Mouse (Mus musculus): Measurements from ENCODE around the gene Hist1h2bg. TPM values are rescaled to one million over a fixed set of nuclear protein-coding genes. Genes with fewer than 3 reads are reported as not detected.

The Hist1h2bg gene
- 10.6 and 13.5 TPM in 2 replicates for polyA plus RNA-seq (2015; fragmentation: Nextera tagmentation; extraction: Ambion mirVana)

DNA sequence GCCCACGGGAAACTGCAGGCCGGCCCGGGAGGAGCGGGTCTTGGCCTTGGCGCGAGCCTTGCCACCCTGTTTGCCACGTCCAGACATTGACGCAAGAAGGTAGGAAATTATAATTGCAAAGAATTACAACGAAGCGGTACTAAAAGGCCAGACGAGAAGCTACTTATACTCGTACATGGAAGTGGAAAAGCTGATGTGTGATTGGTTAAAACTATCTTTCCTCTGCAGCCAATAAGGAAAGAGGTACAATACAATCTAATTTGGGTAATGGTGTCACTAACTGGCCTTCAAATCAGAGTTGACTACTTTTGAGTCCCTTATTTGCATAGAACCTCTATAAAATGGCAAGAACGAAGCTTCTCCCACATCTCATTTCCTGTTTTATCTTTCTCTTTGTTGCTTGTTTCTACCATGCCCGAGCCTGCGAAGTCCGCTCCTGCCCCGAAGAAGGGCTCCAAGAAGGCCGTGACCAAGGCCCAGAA is at the start of gene Hist1h2bg, which contains the start of gene Hist1h2ae:
Gene Hist1h2bg, plus strand, starts transcription at position 375 of the 482 bp plus-strand sequence.
Gene Hist1h2ae, minus strand, starts transcription at position 199 of the 482 bp plus-strand sequence.
- Histone ChIP-seq H3K4me1 (ENCODE audit: control insufficient read depth, low read depth, low read length) (peaks cover 7% of the 10 kb centered on the region), H3K4me3 (ENCODE audit: low read depth, low read length) (peak within 1 kb of the TSS; percentile 63), H3K9me3 (replicated peaks; ENCODE audit: control insufficient read depth, low read length) (no peaks in the 10 kb centered on the region), H3K36me3 (ENCODE audit: control insufficient read depth, insufficient read depth) (no peaks in the 10 kb centered on the region), H3K27me3 (ENCODE audit: control insufficient read depth, insufficient read depth, low read depth, low read length) (no peaks in the 10 kb centered on the region), H3K4me2 (ENCODE audit: low read depth, low read length) (peak within 1 kb of the TSS; percentile 79), H3K9ac (ENCODE audit: low read depth, low read length) (peak within 1 kb of the TSS; percentile 73), H3K27ac (ENCODE audit: low read length) (peak within 1 kb of the TSS; percentile 98)
- under 1% methylated on average over 18 of the region's 18 CpGs for WGBS (ENCODE audit: insufficient replicate concordance)
- peak; percentile 75 for ATAC-seq (ENCODE audit: low read depth)

DNA sequence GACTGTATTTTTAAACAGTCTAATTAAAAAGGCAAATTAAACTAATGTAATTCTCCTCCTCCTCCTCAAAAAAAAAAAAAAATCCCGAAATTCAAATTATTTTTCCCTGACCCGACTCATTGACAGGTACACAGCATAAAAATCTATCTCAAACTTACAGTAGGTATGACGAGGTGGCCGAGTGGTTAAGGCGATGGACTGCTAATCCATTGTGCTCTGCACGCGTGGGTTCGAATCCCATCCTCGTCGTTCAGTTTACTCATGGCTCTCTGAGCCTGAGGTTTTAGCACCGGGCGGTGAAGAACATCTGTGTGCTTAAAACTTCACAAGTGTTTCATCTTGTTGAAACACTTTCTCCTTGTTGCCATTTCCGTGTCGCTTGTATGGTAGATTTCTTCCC is 49.5 kb upstream of the Hist1h2bg start:
- H3K9ac ChIP-seq (ENCODE audit: low read depth, low read length) = no peak overlapping the region; the same call in 1 of the 2 replicates
- under 1% methylated on average over 14 of the region's 14 CpGs for WGBS (ENCODE audit: insufficient replicate concordance)
- H3K4me1 ChIP-seq (ENCODE audit: control insufficient read depth, low read depth, low read length) = peaks cover 25% of the 10 kb centered on the region
- H3K4me2 ChIP-seq (ENCODE audit: low read depth, low read length) = peak overlapping the region; percentile 53
- no peaks in the 10 kb centered on the region for H3K9me3 ChIP-seq (replicated peaks; ENCODE audit: control insufficient read depth, low read length)
- peak overlapping the region; percentile 22; the same call in 1 of the 2 replicates for H3K4me3 ChIP-seq (ENCODE audit: low read depth, low read length)
- H3K27me3 ChIP-seq (ENCODE audit: control insufficient read depth, insufficient read depth, low read depth, low read length) = no peaks in the 10 kb centered on the region
- H3K36me3 ChIP-seq (ENCODE audit: control insufficient read depth, insufficient read depth) = no peaks in the 10 kb centered on the region
- ATAC-seq (ENCODE audit: low read depth) = peak; percentile 44
- no peak overlapping the region for H3K27ac ChIP-seq (ENCODE audit: low read length)

GRCm38 (mm10) chr13:23523976-23524375 is 47.2 kb upstream of the Hist1h2bg start:
- H3K27ac ChIP-seq (ENCODE audit: low read length) = no peak overlapping the region
- H3K4me2 ChIP-seq (ENCODE audit: low read depth, low read length) = no peak overlapping the region
- 37% methylated on average over 5 of the region's 5 CpGs for WGBS (ENCODE audit: insufficient replicate concordance)
- peaks cover 23% of the 10 kb centered on the region for H3K4me1 ChIP-seq (ENCODE audit: control insufficient read depth, low read depth, low read length)
- H3K36me3 ChIP-seq (ENCODE audit: control insufficient read depth, insufficient read depth) = no peaks in the 10 kb centered on the region
- no peak overlapping the region for H3K9ac ChIP-seq (ENCODE audit: low read depth, low read length)
- no peak for ATAC-seq (ENCODE audit: low read depth)
- H3K9me3 ChIP-seq (replicated peaks; ENCODE audit: control insufficient read depth, low read length) = no peaks in the 10 kb centered on the region
- H3K27me3 ChIP-seq (ENCODE audit: control insufficient read depth, insufficient read depth, low read depth, low read length) = no peaks in the 10 kb centered on the region
- no peak overlapping the region for H3K4me3 ChIP-seq (ENCODE audit: low read depth, low read length)

DNA sequence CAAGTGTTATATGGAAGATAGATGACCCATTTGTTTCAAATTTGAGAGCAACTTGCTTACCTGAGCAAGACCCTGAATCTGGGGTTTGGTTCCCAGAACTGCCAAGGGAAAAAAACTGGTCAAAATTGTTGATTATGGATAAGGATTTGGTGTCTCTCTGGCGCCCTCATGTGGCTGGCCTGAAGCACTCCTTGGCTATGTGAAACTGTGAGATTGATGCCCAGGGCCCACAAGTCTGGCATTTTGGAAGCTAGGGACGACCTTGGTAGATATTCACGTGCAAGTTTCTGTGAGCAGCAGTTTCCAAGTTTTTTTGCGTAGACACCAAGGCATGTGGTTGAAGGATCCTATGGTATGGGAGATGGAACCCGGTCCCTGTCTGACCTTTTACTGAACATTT is 46.5 kb upstream of the Hist1h2bg start:
- WGBS (ENCODE audit: insufficient replicate concordance) = 10% methylated on average over 5 of the region's 5 CpGs
- no peak overlapping the region; the same call in 1 of the 2 replicates for H3K9ac ChIP-seq (ENCODE audit: low read depth, low read length)
- no peaks in the 10 kb centered on the region for H3K27me3 ChIP-seq (ENCODE audit: control insufficient read depth, insufficient read depth, low read depth, low read length)
- no peaks in the 10 kb centered on the region for H3K9me3 ChIP-seq (replicated peaks; ENCODE audit: control insufficient read depth, low read length)
- no peaks in the 10 kb centered on the region for H3K36me3 ChIP-seq (ENCODE audit: control insufficient read depth, insufficient read depth)
- no peak overlapping the region for H3K4me2 ChIP-seq (ENCODE audit: low read depth, low read length)
- peaks cover 23% of the 10 kb centered on the region for H3K4me1 ChIP-seq (ENCODE audit: control insufficient read depth, low read depth, low read length)
- no peak overlapping the region for H3K4me3 ChIP-seq (ENCODE audit: low read depth, low read length)
- ATAC-seq (ENCODE audit: low read depth) = 0 out of 2 replicates have a peak, but pooled peaks have one; percentile 15
- no peak overlapping the region for H3K27ac ChIP-seq (ENCODE audit: low read length)

GRCm38 (mm10) chr13:23525901-23526300 is 45.3 kb upstream of the Hist1h2bg start:
- Histone ChIP-seq H3K9ac (ENCODE audit: low read depth, low read length) (0 out of 2 replicates have a peak overlapping the region, but pooled peaks have one; percentile 9), H3K4me2 (ENCODE audit: low read depth, low read length) (peak overlapping the region; percentile 56), H3K4me3 (ENCODE audit: low read depth, low read length) (peak overlapping the region; percentile 40), H3K27ac (ENCODE audit: low read length) (no peak overlapping the region; the same call in 1 of the 2 replicates), H3K4me1 (ENCODE audit: control insufficient read depth, low read depth, low read length) (peaks cover 16% of the 10 kb centered on the region), H3K9me3 (replicated peaks; ENCODE audit: control insufficient read depth, low read length) (no peaks in the 10 kb centered on the region), H3K36me3 (ENCODE audit: control insufficient read depth, insufficient read depth) (no peaks in the 10 kb centered on the region), H3K27me3 (ENCODE audit: control insufficient read depth, insufficient read depth, low read depth, low read length) (no peaks in the 10 kb centered on the region)
- 1% methylated on average over 10 of the region's 10 CpGs for WGBS (ENCODE audit: insufficient replicate concordance)
- ATAC-seq (ENCODE audit: low read depth) = no peak

- Histone ChIP-seq H3K27me3 (ENCODE audit: control insufficient read depth, insufficient read depth, low read depth, low read length) (no peaks in the 10 kb centered on the region), H3K36me3 (ENCODE audit: control insufficient read depth, insufficient read depth) (no peaks in the 10 kb centered on the region), H3K27ac (ENCODE audit: low read length) (no peak overlapping the region), H3K4me3 (ENCODE audit: low read depth, low read length) (peak overlapping the region; percentile 55), H3K4me2 (ENCODE audit: low read depth, low read length) (peak overlapping the region; percentile 68), H3K9me3 (replicated peaks; ENCODE audit: control insufficient read depth, low read length) (no peaks in the 10 kb centered on the region), H3K4me1 (ENCODE audit: control insufficient read depth, low read depth, low read length) (peaks cover 16% of the 10 kb centered on the region), H3K9ac (ENCODE audit: low read depth, low read length) (peak overlapping the region; percentile 47; the same call in 1 of the 2 replicates)
- no peak for ATAC-seq (ENCODE audit: low read depth)
- under 1% methylated on average over 17 of the region's 17 CpGs for WGBS (ENCODE audit: insufficient replicate concordance)
These were observed 44.9 kb upstream of the Hist1h2bg start for GRCm38 (mm10) chr13:23526312-23526711.

GRCm38 (mm10) chr13:23529005-23529404 is 42.2 kb upstream of the Hist1h2bg start:
- WGBS (ENCODE audit: insufficient replicate concordance) = 79% methylated on average over 5 of the region's 5 CpGs
- Histone ChIP-seq H3K27ac (ENCODE audit: low read length) (no peak overlapping the region), H3K9ac (ENCODE audit: low read depth, low read length) (no peak overlapping the region), H3K36me3 (ENCODE audit: control insufficient read depth, insufficient read depth) (no peaks in the 10 kb centered on the region), H3K4me3 (ENCODE audit: low read depth, low read length) (no peak overlapping the region), H3K9me3 (replicated peaks; ENCODE audit: control insufficient read depth, low read length) (no peaks in the 10 kb centered on the region), H3K4me1 (ENCODE audit: control insufficient read depth, low read depth, low read length) (peaks cover 25% of the 10 kb centered on the region), H3K27me3 (ENCODE audit: control insufficient read depth, insufficient read depth, low read depth, low read length) (no peaks in the 10 kb centered on the region), H3K4me2 (ENCODE audit: low read depth, low read length) (no peak overlapping the region)
- no peak for ATAC-seq (ENCODE audit: low read depth)

DNA sequence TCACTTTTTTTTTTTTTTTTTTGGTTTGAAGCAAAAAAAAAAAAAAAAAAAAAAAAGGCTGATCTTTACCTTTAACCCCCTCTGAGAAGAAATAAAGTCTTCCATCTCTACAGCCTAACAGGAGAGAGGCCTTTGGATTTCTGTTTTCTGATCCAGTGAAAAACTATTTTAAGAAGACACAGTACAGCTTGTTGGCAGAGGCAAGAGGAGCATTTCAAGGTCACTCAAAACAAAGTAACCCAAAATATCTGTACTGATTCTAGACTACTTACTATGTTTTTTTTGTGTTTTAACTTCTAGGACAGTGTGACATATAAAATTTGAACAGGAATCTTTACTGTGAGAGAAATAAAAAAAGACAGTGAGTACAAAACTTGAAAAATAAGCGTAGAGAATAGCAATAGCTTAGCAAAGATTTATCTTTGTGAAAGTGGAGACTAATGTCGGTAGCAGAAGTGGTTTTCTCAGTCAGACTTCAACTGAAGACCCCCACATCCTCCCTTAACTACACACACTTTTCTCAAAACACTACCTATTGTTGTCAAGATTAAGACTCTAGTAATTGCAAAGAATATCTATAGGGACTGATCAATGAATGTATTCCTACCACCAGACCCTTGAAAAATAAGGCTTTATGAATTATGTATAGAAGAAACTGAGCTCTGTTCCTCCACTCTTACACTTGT is 41.6 kb upstream of the Hist1h2bg start:
- Histone ChIP-seq H3K4me2 (ENCODE audit: low read depth, low read length) (peak overlapping the region; percentile 64), H3K9ac (ENCODE audit: low read depth, low read length) (peak overlapping the region; percentile 78), H3K27me3 (ENCODE audit: control insufficient read depth, insufficient read depth, low read depth, low read length) (no peaks in the 10 kb centered on the region), H3K36me3 (ENCODE audit: control insufficient read depth, insufficient read depth) (no peaks in the 10 kb centered on the region), H3K4me1 (ENCODE audit: control insufficient read depth, low read depth, low read length) (peaks cover 23% of the 10 kb centered on the region), H3K9me3 (replicated peaks; ENCODE audit: control insufficient read depth, low read length) (no peaks in the 10 kb centered on the region), H3K27ac (ENCODE audit: low read length) (peak overlapping the region; percentile 96), H3K4me3 (ENCODE audit: low read depth, low read length) (peak overlapping the region; percentile 65)
- WGBS (ENCODE audit: insufficient replicate concordance) = 18% methylated on average over 2 of the region's 2 CpGs
- ATAC-seq (ENCODE audit: low read depth) = no peak
